Mouse (Mus musculus): ENCODE measurements at regions not wholly inside any gene's neighbourhood (a gene's known extent, or its start where the extent isn't known, plus 50 kb on each side); places are given as distances from the start of the nearest gene placed in this dataset.

DNA sequence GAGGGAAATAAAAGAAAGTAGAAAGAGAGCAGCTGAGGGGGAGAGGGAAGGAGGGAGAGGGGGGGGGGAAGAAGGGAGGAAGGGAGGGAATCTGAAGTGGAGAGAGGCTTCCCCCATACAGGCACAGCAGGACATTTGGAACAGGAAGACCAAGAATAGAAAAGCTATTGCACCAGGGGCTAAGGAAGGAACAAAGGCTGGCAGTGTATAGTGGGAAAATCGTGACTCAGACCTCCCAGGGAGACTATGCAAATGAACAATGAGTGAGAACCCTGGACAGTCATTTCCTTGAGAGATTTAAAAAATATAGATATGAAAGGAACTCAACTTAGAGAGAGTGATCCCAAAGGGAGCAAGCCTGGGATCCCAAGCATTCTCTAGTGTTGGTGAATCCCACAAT, 559.1 kb upstream of the Klf6 start:
- no peak for TF ChIP-seq GATA1 (IDR thresholded peaks at IDR 0.05; ENCODE audit: low read length)

DNA sequence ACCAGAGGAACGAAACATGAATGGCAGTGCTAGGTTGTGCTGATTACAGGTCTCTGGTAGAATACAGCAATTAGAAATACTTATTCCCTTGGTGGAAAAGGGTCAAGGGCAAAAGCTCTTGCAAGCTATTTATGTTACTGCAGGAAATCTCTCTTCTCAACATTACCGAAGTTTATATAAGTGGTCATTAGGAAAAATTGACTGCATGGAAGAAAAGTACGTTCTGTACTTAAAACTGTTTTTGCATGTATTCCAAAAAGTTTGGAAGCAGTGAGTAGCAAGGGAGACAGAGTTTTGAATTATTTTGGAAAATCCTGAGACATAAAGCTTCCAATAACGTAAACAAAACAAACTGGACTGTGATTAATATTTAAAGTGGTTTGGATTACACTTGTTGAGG, 554.6 kb upstream of the Klf6 start:
- TF ChIP-seq GATA1 (IDR thresholded peaks at IDR 0.05; ENCODE audit: low read length), result no peak

DNA sequence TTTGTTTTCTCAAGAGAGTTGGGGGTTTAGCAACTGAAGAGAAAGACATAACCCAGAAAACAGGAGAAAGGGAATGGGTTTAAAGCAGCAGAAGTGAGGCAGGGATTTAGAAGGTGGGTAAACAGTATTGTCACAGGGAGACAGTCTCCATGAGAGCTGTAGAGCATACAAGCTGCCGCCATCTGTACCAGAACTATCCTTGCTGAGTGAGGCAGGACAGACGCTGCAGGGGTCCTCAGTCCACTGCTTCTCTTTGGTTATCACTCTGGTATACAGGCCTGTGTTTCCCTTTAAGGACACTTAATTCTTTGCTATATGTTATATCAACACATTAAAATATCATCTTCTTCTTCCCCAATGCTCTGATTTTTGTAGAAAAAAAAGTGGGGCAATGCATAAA, 548.0 kb upstream of the Klf6 start:
- no peak for TF ChIP-seq GATA1 (IDR thresholded peaks at IDR 0.05; ENCODE audit: low read length)

DNA sequence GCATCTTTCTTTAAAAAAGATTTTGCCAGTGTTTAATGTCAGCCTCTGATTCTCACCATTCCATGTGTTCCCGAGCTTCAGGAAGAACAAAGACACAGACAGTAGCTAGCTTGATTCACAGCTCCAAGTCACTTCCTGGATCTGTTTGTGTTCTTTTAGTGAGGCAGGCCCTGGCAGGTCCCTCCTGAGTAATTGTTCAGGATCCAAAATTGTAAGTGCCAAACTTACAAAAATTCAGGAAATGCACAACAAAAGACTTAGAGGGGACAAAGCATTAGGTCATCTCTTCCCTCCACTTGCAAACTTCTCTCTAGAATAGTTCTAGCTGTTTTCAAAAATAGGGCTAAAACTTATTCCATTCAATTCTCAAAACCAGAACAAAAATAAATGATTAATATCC, 546.3 kb upstream of the Klf6 start:
- no peak for TF ChIP-seq GATA1 (IDR thresholded peaks at IDR 0.05; ENCODE audit: low read length)

DNA sequence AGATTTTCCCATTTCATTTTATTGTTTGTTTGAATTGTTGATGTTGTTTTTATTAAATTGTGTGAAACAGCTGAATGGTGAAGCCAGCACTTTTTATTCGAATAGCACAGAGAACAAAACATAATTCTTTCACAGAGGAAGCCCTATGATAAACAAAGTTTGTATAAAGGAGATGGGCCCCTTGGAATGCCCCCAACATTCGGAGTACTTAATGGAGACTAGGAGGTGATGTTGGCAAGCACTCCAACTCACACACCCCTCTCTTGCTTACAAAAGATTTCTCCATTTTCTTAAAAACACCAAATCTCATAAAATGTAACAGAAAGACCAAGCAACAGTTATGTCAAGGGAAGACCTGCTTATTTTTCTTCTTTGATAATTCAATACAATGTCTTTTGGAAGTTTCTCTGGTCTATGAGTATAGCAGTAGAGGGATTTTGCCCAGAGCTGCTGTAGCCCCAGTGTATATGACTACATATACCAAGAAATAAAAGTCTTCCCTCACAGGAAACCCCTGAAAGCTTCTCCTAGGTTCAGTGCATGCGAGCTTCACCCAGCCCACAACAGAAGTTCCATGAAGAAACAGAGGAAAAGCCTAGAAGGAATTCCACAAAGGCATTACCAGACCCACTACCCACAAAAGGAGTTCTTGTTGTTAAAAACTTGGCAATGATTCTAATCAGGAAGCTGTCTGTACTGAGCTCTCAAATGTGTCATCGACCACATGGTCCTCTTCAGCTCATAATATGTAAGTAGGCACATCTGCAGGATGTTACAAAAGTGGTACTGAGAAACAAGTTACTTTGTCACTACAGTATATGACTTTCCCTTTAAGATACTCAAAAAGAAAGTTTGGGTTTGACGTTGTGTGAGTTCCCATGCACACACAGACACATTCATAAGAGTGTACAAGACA, 543.1 kb upstream of the Klf6 start:
- TF ChIP-seq GATA1 (IDR thresholded peaks at IDR 0.05; ENCODE audit: low read length), result no peak

DNA sequence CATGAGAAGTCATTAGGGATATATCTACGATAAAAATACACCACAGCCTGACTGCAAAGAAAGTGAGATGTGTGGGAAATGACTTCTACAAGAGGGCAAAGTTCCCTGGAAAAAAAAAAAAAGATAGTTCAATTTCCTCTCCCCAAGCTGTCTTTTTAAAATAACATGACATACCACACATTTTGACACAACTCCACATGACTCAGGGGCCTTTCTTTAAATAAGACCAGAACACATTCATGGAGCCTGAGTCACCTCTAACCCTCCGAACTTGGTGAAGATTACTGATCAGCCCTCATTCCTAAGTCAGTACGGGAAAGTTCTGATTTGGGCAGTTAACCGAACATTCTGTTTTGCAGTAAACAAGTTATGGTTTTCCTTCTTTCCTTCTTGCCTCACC, 515.6 kb upstream of the Klf6 start:
- TF ChIP-seq GATA1 (IDR thresholded peaks at IDR 0.05; ENCODE audit: low read length), result no peak

DNA sequence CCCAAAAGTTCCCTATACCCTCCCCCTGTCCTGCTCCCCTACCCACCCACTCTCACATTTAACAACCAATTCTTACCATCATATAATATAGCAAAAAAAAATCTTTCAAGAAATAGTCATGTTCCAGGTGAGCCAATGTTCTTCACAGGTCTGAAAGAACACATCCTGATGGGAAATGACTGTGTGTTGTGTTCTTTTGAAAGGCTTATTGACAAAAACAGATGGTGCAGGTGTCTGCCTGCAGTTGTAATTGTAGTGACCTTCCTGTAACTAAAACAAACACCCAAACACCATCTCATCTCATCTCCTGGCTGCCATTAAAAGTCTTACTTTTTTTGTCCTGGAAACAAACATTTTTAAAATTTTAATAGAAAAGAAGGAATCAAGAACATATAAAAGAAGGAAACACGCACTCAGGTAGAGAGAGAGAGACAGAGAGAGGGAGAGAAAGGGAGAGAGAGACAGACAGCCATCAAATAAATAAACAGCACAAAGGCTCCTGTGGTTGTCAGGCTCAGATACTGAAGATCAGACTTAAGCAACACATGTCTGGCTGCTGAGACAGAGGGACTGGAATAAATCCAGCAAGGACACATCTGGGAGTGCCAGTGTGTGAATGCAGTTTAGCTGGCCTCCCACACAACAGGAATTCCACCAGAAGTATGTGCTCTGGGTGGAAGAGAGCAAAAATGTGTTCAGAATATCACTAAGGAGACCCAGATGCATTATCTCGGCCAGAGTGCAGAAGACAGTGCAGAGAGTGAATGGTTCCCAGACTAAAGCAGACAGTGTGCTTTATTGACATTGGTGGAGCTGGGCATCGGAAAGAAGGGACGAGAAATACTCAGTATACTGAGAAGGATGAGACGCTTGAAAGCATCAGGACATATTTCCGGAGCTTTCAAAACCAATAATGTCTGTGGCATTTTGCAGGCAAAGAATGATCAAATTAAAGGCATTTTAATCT, 513.5 kb upstream of the Klf6 start:
- TF ChIP-seq GATA1 (IDR thresholded peaks at IDR 0.05; ENCODE audit: low read length), result no peak

DNA sequence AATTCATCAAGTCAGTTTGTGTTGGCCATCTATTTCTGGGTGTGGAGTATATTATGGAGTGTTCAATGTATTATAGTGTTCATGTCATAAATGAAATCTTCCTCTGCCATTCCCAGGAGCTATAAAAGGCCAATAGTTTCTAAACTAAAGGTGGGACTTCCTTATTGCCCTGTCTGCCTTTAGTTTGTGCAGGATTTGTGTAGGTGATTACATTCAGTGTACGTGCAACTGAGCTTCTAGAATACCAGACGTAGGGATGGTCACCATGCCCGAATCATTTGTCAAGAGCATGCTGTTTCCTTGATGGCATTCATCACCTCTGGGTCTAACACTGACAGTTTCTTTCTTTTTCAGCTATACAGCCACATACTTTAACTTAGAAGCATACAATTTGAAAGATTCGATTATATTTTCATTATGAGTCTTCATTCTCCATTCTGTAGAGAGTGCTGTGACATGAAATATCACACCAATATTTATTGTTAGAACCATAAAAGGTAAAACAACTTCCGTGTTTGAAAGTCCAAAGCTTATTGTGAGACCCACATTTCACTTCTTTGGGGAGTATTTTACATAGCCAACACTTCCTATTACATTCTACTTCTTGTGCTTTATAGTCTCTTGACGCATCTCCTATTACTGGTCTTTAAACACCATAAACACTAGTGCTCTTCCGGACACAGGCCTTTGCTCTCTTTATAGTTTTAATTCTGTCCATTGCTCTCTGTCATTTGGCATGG, 494.1 kb upstream of the Klf6 start:
- TF ChIP-seq GATA1 (IDR thresholded peaks at IDR 0.05; ENCODE audit: low read length), result no peak

DNA sequence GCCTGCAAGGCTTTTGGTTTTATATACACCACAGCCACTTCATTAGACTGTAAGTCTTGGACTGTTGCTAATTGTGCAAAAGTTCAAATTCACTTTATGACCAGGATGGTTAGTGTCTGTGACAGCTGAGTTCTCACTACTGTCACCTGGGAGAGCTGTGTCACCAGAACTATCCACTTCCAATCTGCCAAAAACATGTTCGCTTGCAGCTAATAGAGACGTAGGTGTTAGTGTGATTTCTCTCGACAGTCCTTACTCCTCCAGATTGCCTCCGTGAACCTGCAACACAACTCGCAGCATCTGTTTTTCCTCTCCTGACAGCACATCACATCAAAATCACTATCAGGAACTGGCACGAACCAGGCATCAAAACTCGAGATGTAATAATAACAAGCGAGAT, 491.3 kb upstream of the Klf6 start:
- TF ChIP-seq GATA1 (IDR thresholded peaks at IDR 0.05; ENCODE audit: low read length), result no peak

DNA sequence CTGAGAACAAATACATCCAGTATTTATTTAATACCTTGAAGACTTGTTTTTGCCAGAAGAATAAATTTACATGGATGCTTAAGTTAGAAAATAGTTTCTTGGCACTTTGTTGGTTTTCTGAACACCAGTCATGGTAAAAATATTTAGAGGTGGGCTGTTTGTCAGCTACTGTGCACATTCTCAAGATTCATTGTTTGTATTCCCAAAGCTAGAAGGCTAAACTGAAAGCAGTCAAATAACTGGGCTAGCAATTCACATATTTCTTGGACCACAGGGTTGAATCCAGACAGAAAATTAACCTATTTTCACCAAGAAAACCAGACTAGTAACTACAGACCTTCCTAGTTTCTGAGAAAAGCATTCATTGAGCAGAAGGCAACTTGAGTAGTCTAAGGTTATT, 488.1 kb upstream of the Klf6 start:
- TF ChIP-seq GATA1 (IDR thresholded peaks at IDR 0.05; ENCODE audit: low read length), result no peak

DNA sequence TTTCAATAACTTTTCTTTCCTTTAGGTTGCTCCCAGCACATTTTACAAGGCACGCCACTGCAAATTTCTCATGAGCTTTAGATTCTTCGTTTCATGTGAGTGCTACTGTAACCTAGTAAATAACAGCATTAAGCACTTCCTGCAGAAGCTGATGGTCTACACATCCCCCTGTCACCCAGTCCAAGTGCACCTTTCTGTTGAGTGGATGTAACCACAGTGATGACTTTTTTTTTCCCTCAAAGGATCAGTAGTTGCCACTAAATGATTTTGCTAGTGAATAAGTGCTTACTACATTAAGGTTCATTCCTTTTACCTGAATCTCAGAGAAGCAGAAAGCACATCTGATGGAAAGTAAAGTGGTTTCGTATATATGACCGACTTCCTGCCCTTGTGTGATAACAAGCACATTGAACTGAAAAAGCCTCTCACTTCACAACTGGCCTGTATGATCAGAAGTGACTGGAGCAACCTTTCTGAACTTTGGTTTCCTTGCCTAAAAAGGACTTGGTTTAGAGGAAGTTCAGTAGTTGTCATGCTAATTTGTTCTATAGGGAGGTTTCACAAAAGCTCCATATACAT, 453.0 kb upstream of the Klf6 start:
- TF ChIP-seq GATA1 (IDR thresholded peaks at IDR 0.05; ENCODE audit: low read length), result no peak

DNA sequence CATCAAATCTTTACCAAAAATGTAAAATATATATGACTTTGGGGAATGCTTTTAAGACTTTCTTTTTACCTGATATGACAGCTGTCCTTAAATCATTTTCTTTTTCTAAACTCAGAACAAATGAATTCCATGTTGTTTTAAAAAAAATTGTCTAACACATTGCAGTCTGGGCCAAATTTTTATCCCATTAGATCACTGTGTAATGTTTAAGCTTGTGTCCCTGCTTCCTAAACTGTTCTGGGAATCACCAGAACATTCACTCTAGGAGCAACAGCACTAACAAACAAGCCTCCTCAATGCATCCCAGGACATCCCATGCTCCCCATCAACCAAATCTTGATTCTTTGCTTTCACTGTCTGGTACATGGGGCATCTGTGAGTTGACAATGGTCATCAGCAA, 449.2 kb upstream of the Klf6 start:
- no peak for TF ChIP-seq GATA1 (IDR thresholded peaks at IDR 0.05; ENCODE audit: low read length)

DNA sequence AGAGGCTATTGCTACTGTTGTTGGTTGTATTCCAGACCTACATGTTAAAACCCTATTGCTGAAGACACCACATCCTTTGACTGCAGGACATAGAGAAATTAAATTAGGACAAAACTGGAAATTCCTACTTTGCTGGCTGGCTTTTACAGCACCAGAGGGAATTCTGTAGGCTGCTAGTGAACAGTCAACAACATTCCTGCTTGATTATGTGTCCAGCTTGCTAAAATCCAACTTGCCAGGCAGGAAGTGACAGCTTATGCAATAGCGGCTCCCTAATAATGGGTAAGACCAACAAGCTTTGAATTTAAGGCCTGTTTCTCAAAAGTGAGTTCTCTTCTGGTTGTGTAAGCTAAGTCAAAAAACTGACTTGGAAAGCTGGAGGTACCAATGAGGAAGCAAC, 437.2 kb upstream of the Klf6 start:
- TF ChIP-seq GATA1 (IDR thresholded peaks at IDR 0.05; ENCODE audit: low read length), result no peak

DNA sequence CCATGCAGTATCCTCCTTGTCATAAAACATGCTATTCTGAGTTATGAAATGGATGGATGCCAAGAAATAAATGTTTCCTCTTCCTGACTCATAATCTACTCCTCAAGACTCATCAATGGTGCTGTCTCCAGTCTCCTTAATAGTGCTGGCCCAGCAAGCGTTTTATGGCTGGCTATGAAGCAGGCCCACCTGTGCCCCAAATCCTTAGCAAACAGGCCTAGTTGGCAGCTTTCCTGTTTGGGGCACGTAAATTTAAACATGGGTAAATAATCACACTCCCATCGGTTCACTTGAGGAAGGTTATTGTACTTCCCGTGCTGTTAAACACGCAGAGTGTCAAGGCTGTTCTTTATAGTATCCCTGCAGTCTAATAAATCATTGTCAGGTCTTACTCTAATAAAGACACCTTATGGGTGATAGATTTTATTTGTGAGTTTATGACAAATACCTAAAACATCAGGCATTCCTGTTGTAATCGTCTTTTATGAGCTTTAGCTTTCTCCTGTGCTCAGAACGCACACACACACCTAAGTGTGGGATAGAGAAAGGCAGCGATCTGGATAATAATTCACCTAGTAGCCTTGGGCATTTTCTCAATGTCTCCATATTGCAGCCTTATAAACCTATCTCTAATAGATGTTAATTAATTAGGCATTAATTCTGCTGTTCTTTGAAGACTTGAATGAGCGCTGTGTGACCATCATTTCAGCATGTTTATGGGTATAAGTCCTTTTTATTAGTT, 435.6 kb upstream of the Klf6 start:
- no peak for TF ChIP-seq GATA1 (IDR thresholded peaks at IDR 0.05; ENCODE audit: low read length)

DNA sequence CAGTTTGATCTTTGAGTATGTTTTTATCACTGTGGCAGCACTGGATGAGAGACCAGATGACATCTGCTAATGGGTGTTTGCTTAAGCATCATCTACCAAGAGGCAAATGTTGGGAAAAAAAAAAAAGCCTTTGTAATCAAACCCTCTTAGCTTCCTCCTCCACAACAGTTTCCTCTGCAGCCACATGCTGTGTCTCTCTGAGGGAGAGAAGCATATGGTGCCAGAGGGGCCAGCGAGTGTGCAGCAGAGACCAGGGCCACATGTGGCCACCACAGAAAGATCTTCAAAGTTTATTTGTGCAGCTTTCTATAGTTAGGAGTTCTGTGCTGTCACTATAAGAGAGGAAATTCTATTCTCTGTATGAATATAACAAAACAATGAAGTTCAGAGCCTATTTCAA, 427.6 kb upstream of the Klf6 start:
- no peak for TF ChIP-seq GATA1 (IDR thresholded peaks at IDR 0.05; ENCODE audit: low read length)
